Mouse (Mus musculus): Measurements from ENCODE around the gene Gfod1. TPM values are rescaled to one million over a fixed set of nuclear protein-coding genes. Genes with fewer than 3 reads are reported as not detected.
A peak's percentile ranks its signal among the peaks of the same experiment; 100 is the strongest.

The Gfod1 gene
- polyA plus RNA-seq, 2 experiments from 2014 or later, result 1.8 to 4.2 TPM

DNA sequence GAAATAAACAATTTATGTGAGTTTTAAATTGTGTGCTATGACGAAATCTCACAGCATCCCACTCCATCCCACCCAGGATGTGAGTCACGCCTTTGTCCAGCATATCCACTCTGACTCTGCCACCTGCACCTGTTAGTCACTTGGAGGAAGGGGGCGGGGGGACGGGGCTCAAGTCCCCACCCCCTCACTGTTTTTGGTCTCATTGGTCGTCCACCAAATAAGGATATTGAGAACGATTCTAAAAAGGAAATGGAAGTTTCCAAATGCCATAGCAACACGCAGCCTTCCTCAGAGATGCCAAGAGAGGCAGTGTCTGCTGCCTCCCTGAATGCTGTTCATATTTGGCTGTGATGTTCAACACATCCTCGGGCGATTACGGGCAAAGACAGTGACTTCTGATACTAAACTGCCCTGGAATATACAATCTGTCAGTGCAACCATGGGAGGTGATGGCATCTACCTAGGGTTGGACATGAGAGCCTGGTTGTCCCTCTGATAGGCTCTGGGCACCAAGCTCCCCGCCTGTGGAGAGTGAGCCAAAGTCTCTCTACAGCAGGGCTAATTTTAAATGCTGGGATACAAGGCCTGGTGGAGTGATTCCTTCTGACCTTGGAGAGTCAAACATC lies 41.7 kb downstream of the Gfod1 start:
- peak; percentile 72 for ATAC-seq

DNA sequence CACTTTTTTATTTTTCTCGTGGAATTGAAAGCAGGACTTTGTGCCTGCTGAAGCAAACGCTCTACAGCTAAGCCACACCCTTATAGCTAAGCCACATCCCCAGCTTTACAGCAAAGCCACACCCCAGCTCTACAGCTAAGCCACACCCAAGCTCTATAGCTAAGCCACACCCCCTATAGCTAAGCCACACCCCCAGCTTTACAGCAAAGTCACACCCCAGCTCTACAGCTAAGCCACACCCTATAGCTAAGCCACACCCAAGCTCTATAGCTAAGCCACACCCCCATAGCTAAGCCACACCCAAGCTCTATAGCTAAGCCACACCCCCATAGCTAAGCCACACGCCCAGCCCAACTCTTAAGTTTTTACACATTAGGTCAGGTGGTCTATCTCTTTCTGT lies 42.7 kb downstream of the Gfod1 start:
- ATAC-seq, result peak; percentile 63

DNA sequence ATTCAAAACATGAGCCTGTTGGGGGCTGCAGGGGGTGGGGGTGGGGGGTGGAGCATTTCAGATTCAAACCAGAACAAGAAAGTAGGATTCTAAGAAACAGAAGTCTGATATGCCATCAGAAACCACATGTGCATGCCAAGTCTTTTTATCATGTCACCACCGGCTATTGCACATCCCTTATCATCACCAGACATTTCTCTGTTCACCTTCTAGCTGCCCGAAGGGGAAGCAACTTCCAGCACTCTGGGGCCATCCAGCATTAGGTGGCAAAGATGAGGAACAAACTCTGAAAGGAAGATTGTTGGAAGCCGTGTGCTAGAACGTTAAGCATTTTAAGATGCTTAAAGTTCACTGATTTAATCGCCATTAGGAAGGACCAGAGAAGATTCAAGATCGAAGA lies 43.2 kb downstream of the Gfod1 start:
- no peak for ATAC-seq

DNA sequence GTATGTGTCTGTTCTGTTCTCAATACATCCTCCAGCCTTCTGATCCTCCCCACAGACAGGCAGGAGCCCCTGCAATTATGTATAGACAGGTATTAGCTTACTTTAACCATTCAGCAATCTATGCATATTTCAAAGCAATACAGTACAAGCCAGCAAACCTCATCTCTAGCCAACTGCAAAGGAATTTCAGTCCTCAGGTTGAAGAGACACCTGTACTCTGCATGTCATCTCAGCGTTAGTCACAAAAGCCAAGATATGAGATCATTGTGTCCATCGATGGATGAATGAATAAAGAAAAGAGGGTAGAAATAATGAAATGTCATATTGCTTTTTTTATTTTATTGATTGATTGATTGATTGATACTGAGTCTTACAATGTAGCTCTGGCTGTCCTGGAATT lies 47.5 kb downstream of the Gfod1 start:
- ATAC-seq, result no peak

DNA sequence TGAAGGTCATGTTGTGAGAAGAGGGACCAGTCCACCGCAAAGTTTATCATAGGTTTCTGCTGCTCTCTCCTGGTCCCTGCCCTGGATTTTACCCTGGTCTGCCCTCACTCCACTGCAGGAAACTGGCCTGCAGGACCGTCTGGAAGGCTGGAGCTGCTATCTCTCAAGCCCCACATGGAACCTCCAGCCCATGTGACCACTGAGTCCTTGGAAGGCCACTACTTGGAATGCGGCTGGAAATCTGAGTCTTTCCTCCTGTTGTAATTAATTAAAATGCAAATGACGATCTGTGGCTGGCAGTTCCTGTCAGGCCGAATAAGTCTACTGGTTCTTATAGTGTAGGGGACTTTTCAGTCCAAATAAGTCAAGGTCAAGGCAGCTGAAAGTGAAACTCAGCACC lies 50.4 kb downstream of the Gfod1 start:
- ATAC-seq, result no peak

DNA sequence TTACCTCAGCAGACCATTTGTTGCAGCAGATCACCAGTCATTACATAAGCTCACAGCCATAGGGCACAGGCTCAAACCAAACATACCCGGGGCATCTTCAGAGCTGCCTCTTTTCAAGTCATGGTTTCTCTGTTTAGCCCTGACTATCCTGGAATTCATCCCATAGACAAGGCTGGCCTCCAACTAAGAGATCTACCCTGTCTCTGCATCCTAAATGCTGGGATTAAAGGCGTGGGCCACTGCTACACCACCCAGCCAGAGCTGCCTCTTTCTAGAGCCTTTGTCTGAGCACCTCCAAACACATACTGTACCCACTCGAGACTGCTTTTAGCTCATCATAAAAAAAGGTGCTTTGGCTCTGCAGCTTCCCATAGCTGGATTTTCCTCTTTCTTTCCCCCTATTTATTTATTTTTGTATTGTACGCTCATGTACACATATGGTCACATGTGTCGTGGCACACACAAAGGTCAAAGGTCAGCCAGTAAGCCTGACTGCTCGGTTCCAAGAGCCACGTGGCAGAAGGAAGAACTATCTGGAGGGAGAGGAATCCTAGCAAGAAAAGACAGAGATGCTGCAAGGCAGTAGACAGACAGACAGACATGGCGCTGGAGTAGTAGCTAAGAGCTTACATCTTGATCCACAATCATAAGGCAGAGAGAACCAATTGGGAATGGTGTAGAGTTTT lies 51.7 kb downstream of the Gfod1 start:
- ATAC-seq, result no peak

DNA sequence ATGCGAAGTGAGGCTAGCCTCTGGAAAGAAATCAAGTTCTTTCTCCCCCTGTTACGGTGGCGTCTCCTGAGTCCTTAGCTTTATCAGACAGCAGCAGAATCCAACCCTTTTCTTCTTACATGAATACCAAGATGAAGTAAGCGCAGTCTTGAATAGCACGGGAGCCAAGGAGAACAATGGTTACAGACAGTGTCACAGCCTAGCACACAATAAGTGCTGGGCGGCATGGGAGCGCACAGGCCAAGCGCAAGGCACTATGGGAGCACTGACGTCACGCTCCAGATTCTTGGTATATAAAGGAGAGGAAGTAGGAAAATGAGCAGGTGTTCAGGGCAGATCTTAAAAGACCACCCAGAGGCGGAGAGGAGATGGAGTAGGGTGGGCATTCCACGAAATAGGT lies 52.6 kb downstream of the Gfod1 start:
- ATAC-seq, result no peak

DNA sequence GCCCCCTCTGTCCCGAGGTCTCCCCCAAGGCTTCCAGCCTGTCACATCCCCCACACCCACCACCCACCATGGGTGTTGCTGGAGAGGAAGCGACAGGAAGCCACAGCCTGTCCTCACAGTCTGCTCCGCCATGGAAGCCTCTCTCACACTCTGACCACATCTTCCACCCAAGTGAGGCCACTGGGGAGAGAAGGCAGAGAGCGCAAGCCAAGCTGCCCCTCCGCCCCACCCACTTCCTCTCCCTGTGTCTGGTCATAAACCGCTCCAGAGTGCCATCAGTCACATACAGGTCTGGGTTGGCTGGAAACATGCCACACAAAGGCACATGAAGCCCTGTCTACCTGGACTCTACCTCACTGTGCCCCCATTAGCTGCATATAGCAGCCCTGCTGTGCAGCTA lies 53.3 kb downstream of the Gfod1 start:
- peak; percentile 81 for ATAC-seq

DNA sequence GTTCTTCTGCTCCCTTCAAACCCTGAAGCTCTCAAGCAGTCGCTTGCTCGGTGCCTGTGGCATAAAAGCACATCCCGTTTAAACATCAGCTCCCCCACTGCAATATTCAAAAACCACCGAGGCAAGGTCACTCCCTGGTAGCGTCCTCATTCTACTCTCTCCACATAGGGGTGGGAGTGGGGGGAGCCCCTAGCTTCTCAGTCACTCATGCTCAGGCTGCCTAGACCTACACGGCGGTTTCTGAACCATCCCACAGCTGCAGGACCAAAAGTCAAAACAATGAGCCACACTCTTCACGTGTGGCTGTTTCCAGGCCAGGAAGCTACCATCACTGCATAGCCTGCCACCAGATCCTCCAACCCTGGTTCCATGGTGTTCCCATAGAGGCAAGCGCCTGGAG lies 53.9 kb downstream of the Gfod1 start:
- peak; percentile 65 for ATAC-seq

DNA sequence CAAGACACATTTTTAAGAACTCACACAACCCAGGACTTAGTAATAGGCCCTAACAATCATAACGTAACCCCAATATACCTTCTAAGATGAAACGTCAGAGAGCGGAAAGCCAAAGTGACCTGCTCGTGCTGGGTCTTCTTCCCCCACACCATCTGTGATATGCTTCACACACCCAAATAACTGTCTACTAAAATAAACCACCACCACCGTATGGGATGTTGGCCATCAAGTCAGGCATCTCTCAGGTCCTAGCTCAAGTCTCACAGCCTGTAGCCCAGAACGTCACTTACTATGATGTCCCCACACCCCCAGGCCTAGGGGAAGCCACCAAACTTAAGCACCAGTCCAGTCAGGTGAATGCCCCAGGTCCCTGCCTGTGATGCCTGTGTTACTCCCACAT lies 55.6 kb downstream of the Gfod1 start:
- ATAC-seq, result no peak

DNA sequence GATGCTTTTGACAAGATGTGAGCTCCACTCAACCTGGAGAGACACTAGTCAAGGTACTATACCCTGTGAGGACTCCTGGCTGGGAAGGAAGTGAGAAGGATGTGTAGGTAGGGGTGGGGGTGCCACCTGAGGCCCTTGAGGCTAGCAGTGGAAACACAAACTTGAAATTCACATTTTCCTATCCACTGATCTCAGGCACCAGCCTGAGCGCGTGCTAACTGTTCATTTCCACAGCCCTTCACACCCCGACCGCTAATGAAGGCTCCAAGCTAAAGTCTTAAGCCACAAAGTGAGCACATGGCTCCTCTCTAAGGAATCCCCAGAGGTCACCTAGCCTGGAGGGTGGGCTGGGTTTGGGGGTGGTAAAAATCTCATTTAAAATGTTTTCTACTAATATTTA lies 57.1 kb downstream of the Gfod1 start:
- ATAC-seq, result peak; percentile 10

DNA sequence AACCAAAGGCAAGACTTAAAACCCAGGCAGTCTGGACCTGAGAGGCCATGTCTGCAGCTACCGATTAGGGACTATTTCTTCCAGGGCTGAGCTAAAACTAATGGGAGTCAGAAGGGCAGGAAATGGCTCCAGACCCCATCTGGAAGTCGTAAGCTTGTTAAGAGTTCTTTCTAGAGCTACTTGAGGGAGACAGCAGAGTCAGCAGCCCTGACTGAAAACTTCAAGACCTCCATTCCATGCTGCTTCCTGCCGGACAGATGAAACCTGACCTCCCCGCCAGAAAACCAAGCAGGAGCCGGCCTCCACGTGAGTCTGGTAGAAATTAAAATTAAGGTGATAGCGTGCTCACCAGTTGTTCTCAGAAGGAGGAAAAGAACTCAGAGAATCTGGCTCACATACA lies 60.2 kb downstream of the Gfod1 start:
- no peak for ATAC-seq

DNA sequence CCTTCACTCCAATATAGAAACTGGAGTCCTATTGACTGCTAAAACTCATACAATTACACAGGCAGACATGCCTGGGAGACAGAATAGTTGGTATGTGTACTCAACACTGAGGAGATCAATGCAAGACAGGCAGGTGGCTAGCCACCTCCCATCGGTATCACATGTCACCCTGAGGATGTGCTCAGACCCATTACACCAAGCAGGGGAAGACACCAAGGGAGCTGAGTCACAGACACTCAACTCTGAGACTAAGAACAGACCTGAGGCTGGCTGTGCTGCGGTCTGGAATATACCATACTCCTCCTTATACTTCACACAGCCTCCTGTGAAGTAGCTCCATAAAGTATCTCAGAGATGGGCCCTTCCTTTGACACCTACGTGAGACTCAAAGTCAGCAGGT lies 60.7 kb downstream of the Gfod1 start:
- ATAC-seq, result peak; percentile 77

DNA sequence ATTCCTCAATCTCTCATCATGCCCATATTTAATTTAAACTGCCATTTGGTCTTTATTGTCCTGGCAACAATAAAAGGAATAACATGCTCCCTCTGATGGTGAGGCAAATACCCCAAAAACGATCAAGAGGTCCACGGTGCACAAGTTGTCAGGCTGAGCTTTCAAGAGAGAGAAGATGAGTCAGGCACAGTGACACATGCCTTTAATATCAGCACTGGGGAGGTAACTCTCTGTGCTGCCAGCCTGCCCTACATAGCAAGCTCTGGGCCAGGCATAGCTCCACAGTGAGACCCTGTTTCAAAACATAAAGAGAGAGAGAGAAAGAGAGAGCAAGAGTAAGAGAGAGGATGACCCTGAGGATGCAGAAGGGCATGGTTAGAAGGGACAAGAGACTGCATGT lies 62.2 kb downstream of the Gfod1 start:
- ATAC-seq, result no peak

DNA sequence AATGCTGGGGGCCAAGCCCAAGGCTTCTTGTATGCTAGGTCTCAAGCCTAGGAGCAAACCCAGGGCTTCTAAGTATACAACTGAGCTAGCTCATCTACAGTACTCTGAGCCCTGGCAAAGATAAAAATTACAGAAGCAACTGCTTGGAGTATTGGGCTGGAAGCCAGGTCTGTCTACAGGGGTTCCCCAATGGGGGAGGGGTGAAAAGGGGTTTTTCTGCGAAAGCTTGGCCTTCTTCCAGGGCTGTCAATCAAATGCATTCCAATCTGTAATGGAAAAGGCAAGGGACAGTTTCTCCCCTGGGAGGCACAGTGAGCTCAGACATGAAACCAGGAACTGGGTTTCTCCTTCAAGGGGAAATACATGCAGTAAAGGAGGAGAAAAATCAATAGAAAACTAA lies 62.9 kb downstream of the Gfod1 start:
- ATAC-seq, result no peak

DNA sequence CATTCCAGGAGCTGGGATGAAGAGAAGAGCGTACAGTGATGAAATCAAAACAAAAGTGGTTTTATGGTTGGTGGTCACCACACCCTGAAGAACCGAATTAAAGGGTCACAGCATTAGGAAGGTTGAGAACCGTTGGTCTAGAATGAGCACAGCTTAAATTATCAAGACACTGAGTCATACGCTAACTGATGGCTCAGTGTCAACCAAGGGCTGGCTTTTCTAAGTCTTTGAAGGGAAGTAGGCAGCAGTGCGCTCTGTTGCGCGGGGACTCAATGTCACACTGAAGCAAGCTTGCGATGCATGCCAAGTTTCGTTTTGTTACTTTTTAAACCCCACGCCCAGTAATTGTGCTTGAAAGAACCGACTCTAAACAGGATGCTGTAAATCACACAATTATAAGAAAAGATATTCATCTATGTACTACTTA lies 64.2 kb downstream of the Gfod1 start:
- peak; percentile 73 for ATAC-seq

DNA sequence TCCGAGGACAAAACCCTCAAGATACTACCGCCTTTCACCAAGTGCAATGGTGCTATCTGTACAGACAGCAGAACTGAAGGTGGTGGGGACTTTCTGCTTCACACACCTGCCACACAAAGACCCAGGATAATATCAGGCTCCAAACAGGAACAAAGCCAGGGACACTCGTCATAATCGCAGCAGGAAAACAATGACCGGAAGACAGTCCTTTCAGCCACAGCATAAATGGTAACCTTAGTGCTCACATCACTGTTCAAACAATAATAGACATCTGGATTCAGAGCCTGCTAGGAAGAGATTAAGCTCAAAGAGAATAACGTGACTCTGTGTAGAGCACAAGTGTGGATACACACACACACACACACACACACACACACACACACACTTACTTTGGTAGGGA lies 67.3 kb downstream of the Gfod1 start:
- no peak for ATAC-seq

DNA sequence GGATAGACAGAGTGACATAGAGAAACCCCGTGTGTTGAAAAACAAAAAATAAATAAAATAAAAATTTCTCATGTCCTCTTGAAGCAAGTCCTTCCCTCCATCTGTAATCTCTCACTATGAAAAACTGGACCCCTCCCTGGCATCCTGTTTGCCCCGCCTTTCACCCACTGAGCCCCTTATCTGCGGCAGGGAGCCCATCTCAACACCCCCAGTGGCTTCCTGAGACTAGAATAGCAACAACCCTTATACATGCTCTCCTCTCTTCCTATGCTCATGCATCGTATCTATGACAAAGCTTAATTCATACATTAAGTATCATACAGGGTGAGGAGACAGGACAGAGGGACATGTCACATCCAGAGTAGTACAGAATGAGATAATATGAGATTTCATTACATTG lies 68.0 kb downstream of the Gfod1 start:
- no peak for ATAC-seq

DNA sequence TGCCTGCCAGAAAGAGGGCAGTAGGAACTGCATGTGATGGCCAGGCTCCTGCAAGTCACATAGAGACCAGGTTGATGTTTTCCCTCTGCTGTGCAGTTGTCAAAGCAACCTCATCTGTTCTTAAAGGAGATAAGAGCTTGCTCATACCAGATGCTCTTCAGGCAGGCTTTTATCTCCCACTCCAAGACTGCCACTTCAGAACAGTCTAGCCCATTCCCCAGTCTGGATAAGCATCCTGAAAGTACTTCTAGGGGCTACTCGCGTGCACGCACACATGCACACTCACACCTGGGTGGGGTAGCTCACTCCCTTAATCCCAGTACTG lies 68.4 kb downstream of the Gfod1 start:
- ATAC-seq, result no peak

DNA sequence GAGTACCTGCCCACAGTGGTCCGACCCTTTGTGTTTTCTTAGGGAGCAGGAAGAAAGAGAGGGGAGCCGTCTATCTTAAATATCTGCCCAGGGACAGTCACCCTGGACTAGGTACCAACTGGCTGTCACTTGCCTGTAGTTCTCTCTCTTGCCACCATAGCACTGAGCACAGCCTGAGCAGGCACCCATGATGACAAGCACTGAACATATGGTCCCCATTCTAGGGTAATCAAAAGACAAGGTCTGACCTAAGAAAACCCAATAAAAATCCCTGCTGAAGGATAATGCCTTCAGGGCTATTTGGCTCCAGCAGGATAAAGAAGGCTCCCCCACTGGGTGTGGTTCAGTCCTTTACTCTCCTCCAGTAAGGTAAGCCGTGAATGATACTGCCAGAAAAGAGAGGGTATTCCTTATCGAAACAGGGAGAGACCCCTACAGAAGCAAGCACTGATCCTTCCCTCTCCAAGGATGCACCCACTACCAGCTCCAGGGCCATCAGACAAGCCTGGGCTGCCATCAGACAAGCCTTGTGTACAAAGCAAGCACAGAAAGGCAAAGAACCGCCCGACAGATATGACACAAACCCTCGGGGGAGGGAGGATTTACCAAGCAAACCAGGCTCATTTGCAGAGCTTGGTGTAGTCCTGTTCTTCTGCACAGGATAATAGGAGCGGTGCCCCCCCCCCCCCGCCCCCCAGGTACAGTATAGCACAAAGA lies 68.9 kb downstream of the Gfod1 start:
- no peak for ATAC-seq

DNA sequence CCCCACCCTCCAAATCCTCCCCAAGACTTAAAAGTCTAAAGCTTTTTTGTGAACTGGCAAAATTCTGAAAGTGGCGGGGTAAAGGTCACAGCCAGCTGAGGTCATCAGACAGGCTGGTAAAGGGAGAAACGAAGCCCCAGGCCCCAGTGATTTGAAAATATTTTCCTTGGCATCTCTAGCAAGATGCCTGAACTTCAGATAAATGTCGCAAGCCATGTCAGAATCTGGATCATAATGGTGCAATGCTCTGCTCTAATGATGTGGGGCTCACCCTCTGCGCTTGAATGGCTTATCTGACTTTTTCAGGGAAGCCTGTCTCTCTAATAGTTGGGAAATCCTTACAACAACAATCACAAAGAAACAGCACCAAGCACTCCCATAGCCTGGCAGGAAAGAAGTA lies 70.6 kb downstream of the Gfod1 start:
- no peak for ATAC-seq

DNA sequence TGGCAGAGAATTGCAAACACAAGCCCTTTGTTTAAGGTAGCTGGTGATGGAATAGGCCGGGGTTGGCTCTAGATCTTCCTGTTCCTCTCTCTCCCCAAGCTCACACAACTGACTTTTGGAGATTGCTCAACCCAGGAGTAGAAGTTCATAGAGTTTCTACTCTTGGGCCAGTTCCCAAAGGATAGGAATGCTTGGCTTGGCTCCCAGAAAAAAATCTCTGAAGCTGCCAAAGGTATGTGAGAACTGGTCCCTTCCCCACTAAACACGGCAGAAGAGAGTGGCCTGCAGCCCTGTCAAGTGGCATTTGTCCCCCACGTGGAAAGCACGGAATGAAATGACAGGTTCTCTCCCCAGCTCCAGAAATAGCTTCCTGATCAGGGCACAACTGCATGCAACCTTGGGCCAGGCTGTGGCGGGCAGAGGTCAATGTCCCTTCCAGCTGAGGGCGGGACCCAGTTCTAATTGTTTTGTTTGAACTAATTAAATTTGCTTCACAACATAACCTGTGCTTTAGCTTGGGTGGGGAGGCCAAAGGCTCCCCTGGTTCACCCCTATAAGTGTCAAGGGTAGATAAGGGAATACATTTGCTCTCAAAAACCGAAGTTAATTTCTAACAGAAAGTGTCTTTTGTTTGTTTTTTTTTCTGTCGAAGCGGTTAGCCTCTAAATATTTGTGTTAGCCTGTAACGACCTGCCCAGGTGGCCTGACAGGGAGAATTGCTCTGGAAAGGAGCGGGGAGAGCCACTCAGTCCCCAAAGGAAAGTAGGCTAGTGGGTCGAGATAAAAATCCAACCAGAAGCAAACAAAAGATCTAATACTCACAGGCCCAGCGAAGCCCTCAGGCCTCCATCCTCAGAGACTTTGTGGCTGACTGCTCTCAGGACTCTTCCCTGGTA lies 71.8 kb downstream of the Gfod1 start:
- no peak for ATAC-seq

DNA sequence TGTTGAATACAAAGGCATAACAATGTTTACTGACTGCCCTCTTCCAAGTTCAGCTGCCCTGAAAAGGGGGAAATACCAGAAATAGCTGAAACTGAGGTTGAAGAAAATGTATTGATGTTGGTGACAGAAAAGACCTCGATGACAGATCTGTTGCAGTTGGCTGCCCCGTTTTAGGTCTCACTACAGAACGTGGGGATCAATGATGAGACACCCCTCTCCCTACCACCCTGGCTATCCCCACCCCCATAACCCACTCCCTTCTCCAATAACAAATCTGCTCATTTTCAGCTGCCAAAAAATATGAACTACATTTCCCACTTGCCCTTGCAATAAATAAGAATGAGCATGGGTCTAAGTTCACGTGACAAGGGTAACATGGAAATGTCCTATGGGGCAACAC lies 73.1 kb downstream of the Gfod1 start:
- ATAC-seq, result no peak
